Mouse (Mus musculus) cerebellum, postnatal 36 days (tissue): ENCODE measurements at regions not wholly inside any gene's neighbourhood (a gene's known extent, or its start where the extent isn't known, plus 50 kb on each side); places are given as distances from the start of the nearest gene placed in this dataset.

Experiments used
- DNase-seq, 2 experiments: peaks; one replicate each; pipeline ENCODE4 v3.0.0; 2021 to 2022; ENCODE audit warnings: mixed read lengths in 2 of 2

DNA sequence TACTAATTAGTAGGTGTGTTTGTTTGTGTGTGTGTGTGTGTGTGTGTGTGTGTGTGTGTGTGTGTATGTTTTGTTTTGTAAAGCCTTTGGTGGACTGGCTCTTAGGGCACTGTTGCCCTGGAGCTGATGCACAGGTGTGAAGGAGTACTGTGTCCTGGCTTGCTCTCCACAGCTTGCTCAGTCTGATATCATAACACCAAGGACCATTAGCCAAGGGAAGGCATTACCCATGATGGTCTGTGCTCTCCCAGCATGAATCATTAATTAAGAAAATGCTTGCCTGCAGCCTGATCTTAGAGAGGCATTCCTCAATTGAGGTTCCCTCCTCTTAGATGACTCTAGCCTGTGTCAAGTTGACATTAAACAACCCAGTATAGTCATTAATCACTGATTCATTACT is 54.7 kb downstream of the Spry2 start:
- no peak for DNase-seq

DNA sequence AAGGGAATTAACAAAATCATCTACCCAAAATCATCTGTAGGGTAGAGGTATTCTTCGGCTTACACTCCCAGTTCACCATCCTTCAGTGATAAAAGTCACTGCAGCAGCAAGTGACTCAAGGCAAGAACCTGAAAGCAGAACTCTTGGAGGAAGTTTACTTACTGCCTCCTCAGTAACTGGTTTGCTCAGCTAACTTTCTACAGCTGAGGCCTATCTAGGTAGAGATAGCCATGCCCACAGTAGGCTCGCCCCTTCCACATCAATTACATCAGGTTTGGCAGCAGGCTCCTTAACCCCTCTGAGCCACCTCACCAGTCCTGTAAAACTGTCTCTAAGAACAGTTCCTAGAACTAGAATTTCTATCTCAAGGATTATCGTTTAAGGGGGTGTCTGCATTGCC is 59.1 kb downstream of the Spry2 start:
- DNase-seq: no peak

DNA sequence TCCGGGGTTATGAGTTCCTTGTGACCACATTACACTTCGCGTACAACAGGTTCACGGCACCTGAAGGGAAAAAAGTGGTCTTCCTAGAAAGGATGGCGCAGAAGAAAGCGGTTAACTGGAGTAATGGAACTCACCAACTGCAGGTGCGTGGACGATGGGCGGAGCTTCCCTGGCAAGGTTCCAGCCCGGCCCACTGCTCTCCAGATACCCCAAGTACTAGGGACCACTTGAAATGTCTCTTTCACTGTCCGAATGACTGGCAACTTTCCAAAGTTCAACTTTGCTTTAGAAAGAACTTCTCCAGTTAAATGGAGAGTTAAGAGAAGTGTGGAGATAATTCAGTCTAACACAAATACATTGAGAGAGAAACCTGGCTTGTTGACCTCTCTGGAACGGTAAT is 65.9 kb downstream of the Spry2 start:
- DNase-seq: no peak

DNA sequence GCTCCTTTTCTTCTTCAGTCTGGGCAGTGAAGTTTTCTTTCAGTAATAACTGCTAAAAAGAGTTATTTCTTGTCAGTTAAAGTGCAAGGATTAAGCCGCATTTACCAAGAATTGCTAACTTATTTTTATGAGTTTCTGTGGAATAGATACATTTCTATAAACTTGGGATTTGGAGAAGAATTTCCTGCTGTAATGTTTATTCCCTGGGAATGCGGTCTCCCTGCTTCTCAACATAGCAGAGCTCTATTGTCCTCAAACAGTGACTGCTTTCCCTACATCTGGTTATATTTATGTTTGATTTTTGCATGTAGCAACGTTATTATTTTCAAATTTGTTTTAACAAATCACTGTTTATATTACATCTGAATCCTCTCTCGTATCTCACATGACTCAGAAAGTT is 66.3 kb downstream of the Spry2 start:
- DNase-seq: no peak

DNA sequence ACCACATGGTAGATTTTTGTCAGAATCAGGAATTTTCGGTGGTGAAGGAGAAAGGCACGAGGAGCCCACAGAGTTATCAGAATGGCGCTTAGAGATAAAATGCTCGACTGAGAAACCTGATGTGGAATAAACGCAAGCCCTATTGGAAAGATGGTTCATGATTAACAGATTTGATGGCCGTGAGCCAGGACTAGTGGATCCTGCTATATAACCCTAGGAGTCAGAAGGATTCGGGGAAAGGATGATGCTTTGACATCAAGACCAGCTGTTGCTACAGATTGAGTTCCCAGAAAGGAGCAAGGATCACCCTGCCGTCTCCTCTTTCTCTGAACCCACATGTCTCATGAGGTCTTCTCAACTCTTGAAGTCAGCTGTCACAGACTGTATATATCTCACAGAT is 73.5 kb downstream of the Spry2 start:
- DNase-seq: no peak

DNA sequence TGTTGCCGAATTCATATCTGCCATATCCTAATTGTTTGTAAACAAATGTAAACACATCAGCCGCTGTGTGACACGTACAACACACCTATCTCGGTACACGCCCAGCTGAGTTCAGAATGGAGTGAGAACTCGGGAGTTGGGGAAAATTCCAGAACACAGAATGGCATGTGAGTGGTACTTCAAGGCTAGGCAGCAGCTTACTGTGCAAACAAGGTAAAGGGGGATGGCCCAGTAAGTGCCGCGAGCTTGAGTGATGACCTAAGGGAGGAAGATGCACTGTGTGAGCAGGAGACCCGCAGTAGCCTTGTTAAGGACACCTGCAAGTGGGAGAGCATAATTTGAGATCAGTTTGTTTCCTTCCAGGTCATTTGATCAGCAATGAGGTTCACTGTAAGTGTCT is 74.0 kb downstream of the Spry2 start:
- DNase-seq: no peak

DNA sequence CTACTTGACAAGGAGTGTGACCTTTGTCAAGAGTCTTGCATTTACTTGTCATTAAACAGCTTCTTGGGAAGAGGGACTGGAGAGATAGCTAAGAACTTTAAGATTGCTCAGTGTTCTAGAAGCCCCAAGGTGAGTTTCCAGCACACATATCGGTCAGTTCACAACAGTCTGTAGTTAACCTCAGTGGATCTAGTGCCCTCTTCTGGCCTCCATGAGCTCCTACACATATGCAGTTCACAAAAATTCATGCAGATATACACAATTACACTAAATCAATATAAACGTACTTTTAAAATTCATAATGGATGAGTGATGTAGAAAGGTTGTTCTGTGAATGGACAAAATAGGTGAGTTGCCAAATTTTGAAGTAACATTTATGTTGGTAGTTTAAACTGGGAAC is 77.1 kb downstream of the Spry2 start:
- no peak for DNase-seq

DNA sequence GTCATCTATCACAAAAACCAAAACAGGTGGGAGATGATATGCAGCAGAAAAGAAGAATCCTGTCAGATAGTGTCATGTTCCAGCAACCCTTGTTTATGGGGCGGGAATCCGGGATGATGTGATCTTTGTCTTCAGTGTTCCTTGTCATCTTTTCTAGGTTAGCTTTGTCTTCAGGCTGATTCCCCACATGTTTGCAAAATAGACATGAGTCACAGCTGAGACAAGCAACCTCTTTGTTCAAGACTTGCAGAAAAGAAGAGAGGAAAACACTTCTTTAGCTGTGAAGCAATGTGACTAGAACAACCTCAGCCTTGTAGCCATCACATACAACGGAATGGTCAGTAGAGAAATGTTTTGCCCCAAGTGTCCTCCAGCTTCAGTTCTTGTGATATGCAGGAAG is 77.8 kb downstream of the Spry2 start:
- DNase-seq: no peak

DNA sequence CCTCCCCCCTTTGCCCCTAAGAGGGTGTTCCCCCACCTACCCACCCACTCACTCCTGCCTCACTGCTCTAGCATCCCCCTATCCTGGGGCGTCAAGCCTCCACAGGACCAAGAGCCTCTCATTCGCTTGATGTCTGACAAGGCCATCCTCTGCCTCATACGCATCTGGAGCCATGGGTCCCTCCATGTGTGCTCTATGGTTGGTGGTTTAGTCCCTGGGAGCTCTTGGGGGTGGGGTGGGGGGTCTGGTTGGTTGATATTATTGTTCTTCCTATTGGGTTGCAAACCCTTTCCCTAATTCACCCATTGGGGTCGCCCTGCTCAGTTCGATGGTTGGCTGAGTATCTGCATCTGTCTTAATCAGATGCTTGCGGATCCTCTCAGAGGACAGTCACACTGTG is 79.1 kb downstream of the Spry2 start:
- DNase-seq: no peak

DNA sequence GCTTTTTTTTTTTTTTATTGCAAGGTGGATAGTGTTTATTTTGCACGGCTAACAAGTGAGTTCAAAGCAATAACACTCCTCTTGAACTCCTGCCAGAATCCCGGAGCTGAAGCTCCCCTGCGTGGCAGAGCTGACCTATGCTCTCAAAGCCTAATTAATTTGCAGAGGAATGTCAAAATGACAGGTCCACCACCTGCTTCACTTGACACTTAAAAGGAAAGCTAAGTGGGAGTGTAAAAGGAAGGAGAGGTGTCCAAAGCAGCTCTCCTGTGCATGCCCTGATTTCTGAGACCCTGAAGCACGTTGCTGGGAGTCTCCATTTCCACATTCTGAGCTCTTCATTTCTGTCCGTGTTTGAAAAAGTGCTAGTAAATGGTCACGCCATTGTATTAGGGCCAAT is 80.8 kb downstream of the Spry2 start:
- peak in 1 of 2 experiments; percentile 23 for DNase-seq

DNA sequence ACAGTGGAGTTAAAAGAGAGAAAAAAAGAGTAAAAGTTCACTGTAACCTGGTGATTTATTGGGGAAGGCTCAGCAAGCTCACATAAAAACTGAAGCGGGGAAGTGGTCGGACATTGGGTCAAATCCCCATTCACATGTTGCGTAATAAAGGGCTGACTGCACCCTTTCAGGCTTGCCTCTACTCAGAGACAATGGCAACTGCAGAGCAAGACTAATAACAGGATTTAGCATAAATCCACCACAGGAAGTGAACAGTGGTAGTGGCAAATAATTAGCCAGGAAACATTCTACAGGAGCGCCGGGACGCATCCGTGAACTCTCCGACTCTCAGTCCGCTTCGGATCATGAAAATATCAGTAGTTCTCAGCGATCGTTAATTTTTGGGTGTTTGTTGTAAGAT is 81.3 kb downstream of the Spry2 start:
- DNase-seq: no peak

DNA sequence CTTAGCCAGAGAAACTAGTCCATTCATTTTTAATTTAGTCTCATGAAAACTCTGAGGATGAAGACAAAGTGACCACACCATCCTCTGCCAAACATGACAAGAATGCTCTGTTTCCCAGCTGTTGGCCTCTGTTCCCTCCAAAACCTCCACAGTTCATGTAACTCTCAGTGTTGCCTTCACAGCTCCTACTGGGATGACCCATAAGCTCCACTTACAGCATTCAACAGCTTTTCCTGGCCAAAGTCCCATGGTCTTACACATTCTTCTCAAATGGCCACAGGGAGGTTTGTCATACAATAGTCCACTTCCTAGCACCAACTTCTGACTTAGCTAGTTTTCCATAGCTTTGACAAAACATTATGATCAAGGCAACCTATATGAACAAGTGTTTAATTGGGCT is 83.0 kb downstream of the Spry2 start:
- no peak for DNase-seq

DNA sequence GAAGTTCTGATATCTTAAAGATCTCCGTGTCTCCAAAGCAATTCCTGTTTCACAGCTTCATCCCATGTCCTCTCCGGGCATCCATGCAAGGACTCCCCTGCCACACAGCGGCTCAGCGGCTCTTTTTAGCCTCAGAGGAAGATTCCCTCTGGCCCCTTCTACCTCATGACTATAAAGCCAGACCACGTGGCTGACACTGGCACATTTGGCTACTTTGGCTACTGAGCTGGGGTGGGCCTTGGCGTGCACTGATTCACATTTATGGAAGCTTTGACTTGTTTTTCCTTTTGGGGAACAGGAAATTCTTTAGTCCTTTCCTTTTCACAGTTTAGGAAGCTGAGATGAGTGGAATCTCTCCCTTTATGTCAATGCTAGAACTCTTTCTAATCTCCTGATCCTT is 83.5 kb downstream of the Spry2 start:
- no peak for DNase-seq

DNA sequence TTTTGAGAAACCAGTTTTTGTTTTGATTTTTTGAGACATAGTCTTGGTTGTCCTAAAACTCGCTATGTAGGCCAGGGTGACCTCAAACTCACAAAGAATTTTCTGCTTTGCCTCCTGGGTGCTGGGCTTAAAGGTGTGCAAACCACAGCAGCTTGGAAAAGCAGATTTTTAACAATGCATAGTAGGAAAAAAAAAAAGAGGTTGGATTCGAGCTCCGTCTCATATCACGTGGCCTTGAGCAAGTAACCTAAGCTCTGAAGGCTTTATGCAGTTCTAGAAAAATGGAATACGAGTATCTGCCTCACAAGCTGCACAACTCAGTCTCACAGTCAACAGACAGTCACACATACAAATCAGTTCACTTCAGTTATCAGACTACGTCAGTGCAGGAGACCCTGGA is 90.9 kb downstream of the Spry2 start:
- no peak for DNase-seq

DNA sequence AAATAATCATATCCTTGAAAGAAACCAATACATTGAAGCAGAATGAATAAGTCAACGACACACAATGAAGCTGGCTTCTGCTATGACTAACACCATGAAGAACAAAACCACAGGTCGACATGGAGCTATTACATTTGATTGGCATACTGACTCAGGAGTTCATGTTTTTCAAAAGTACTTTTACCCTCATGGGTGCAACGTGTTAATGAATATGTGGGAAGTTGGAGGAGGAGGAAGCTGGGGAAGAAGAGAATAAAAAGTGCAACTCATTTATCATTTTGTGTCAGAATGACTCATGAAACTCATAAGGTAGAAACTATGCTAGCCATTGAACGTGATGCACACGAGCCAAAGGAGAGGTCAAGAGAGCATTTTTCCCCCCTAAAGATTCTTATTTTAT is 91.3 kb downstream of the Spry2 start:
- DNase-seq: no peak

DNA sequence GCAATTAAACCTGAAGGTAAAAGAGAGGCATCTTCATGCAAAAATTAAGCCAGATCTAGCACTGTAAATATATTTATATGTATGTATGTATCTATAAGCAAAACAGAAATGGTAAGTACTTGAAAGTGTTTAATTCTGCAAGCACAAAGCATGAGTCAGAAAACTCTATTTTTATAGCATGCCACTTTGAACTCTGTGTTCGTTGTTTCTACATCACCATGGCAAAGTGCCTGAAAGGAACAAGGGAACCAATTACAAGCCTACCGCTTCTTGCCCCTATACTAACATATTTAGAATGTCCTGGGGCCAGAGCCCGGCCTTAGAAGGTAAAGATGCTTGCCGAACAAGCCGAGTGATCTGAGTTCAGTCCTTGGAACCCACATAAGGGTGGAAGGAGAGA is 91.9 kb downstream of the Spry2 start:
- no peak for DNase-seq

DNA sequence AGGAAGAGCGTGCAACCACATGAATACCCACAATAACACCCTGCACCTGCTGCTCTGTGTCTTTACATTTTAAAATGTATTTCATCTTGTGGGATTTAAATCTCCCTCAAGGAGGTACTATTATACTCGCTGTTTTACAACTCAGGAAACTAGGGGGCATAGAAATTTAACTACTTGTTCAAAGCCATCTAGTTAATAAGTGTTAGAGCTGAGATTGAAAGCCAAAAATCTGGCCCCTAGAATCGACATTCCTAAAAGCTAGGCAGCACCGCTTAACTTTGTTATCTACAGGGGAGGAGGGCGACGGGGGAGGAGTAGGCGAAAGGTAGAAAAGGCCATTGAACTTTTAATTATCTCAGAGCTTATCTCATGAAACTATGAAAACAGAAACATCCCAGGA is 93.3 kb downstream of the Spry2 start:
- DNase-seq: no peak

DNA sequence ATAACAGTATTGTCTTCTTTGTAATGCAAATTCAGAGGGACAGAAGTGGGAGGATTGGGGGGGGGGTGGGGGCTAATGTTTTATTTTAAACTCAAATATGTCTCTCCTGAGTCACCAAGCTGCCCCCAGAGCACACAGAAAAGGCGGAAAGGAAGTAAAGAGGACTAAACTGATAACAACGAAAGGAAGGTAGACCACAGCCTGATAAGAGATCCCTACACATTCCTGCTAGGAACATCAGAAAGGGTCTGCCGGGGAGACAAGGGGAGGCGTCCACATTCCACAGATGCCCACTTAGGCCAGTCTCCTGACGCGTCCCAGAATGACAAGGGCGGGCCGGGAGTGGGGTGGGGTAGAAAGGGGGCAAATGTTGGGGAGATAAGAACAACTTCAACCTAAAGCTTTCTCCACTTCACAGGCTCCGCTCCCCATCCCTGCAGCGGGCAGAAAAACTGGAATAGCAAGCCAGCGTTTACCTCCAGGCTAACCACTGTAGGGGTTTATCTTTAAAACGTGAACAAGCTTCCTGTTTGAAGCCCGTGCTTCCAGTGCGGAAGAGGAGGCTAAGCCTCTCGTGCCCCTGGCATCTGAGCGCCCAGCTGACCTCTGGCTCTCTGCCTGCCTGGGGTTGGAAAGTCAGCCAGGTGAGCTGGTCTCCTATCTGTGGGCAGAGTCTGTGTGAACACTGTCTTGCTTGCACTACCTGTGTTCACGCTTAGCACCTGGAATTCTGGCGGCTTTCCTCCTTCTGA is 93.9 kb downstream of the Spry2 start:
- no peak for DNase-seq

DNA sequence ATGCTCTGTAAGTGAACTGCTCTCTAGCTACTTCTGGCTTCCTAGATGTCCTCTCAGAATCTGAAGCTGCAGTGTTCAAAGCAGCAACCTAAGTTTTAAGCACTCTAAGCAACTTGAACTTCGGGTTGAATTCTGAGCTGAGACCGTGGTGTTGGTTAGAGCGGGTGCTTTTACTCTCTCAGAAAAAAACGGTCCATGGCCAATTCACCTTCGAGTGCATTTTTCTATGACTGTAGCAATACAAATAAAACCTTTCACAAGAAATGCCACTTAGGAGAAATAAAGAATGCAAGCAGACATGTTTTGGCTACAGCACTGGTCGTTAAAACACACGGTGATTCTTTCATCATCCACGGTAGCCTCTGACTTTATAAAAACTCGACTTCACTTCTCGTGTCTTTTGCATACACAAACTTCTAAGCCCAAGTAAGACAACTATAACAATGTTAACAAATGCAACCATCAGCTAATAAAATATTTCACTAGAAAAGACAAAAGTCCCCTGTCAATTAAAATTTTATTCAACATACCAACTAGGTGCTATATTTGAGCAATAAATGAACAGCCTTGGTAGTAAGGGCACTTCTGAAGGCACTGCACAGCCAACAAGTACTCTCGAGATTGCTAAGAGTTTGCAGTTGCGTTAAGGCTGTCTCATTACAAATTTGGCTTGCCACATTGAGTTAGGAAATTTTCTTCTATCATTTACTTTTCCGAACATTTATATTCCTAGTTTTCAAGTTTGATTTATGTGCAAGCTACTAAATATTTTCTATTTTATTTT is 96.3 kb downstream of the Spry2 start:
- DNase-seq: no peak

DNA sequence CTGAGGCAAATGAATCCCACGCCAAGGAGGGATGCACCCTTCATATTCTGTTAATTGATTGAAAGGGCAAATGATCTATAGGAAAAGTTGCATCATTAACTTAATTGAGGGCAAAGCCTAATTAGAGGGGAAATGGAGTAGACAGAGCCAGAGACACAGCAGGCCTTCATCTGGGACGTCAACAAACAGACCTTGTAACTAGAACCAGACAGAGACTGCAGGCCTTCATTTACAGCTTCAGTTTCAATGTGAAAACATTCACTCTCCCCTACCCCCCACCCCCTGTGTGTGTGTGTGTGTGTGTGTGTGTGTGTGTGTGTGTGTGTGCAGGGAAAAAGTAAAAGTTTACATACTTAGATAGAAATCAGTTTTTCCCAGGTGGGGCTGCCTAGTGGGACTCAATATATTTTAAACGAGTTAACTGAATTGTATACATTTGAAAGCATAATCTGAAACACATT is 97.2 kb downstream of the Spry2 start:
- no peak for DNase-seq

DNA sequence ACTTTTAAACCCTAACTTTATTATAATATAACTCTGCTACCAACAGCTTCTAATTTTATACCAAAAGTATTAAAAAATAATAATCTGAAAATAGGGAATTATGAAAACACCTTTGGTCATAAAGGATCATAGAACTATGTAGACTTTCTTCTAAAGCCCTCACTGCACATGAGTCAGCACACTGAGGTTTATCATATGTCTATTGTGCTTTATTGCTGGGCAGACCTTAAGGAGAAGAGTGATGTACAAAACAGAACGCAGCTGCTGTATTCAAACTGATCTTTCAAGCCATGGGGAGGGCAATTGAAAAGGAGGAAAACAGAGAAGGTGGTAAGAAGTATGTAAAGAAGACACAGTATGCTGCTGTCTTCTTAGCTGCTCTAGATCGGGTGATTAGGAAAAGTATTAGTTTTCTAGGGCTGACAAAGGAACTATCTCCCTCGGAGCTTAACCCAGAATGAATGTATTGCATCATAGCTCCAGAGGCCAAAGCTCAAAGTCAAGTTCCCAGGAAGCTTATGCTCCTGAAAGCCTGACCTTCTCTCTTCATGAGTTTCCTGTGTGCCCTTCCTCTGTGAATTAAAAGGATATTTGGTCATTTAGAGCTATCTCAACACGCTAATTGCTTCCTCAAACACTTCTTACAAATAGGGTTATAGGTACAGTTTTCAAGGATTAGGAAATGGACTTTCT is 103.5 kb downstream of the Spry2 start:
- no peak for DNase-seq

DNA sequence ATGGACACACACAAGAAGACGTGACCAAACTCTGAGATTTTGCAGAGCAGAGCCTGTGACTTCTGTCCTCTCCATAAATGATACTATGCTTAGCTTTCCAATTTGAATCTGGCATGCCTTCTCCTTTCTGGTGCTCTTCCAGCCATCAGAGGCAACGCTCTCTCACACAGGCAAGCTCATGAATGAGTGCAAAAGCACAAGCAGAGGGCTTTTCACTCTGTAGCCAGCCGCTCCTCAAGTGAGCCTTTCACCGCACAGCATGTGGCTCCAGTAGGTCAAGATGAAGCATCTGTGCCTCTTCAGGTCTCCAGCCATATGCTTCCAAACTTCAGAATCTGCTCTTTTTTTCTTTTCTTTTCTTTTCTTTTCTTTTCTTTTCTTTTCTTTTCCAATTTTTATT is 106.2 kb downstream of the Spry2 start:
- DNase-seq: peak; percentile 35 to 36

DNA sequence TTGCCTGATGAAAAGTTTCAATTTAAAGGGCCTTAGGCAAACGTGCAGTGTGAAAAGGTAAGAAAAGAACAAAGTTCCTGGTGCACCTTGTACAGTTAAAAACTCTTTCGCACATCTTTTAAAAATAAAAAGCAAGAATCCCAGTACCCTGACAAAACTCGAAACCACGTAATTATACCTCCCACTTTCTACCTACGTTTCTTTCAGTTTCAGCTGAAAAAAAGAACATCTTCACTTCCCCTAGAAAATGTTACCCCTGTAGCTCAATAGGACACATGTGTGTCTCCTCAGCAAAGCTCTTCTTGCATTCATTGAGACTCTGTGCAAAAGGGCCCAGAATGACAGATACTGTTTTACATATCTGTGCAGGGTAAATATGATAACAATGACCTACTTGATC is 113.2 kb downstream of the Spry2 start:
- no peak for DNase-seq

DNA sequence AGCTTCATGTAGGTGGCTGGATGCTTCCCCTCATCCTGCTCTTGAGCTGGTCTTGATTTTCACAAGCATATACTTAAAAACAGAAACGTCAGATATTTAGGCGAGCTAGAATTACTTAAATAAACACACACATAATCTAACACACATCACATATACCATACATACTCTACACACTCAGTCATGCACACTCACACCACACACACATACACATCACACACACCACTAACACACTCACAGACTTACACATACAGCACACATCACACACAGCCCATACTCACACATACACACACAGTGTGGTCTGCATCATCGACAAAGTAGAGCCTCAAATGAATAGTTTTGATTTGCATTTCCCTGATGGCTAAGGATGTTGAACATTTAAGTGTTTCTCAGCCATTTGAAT is 116.9 kb downstream of the Spry2 start:
- peak in 1 of 2 experiments; percentile 11 for DNase-seq
